Mouse (Mus musculus) kidney, embryonic 14.5 days (tissue): ENCODE measurements around the gene Ppp1r11. TPM values are rescaled to one million over a fixed set of nuclear protein-coding genes. Genes with fewer than 3 reads are reported as not detected.

Experiments
- ATAC-seq: fragments of 200-750 bp; cut with Nextera tagmentation; 2 replicates; pipeline ENCODE4 v1.8.0; 2017; ENCODE audit warnings: moderate number of reproducible peaks, mild to moderate bottlenecking, moderate TSS enrichment, moderate library complexity; ENCODE audit not compliant: low FRiP score, low TSS enrichment
- H3K27ac ChIP-seq: fragments of 300-500 bp; sonication (generic); 2 replicates; pipeline ENCODE4 v1.5.1; 2014; ENCODE audit warnings: low read depth, mild to moderate bottlenecking, low read length, moderate library complexity, mixed read lengths
- H3K27me3 ChIP-seq: fragments of 300-500 bp; sonication (generic); 2 replicates; pipeline ENCODE4 v1.6.1; 2014; ENCODE audit warnings: mild to moderate bottlenecking, low read length; ENCODE audit not compliant: control insufficient read depth, insufficient read depth
- H3K36me3 ChIP-seq: fragments of 300-500 bp; sonication (generic); 2 replicates; pipeline ENCODE4 v1.6.1; 2014; ENCODE audit warnings: low read length, mixed read lengths; ENCODE audit not compliant: control insufficient read depth, insufficient read depth
- H3K4me1 ChIP-seq: fragments of 300-500 bp; sonication (generic); 2 replicates; pipeline ENCODE4 v1.6.1; 2014; ENCODE audit warnings: low read length, mixed read lengths; ENCODE audit not compliant: control insufficient read depth, insufficient read depth
- H3K4me2 ChIP-seq: fragments of 300-500 bp; sonication (generic); replicated peaks from 2 replicates; pipeline ENCODE4 v1.6.1; 2014; ENCODE audit warnings: low read depth, mild to moderate bottlenecking, low read length
- H3K4me3 ChIP-seq: fragments of 300-500 bp; sonication (generic); 2 replicates; pipeline ENCODE4 v1.5.1; 2014; ENCODE audit warnings: mild to moderate bottlenecking, low read length
- H3K9ac ChIP-seq: fragments of 300-500 bp; sonication (generic); 2 replicates; pipeline ENCODE4 v1.6.1; 2014; ENCODE audit warnings: low read depth, mild to moderate bottlenecking, low read length, moderate library complexity
- H3K9me3 ChIP-seq: fragments of 300-500 bp; sonication (generic); 2 replicates; pipeline ENCODE4 v1.6.1; 2016; ENCODE audit warnings: low read length; ENCODE audit not compliant: control insufficient read depth
- WGBS: fragments of 180-500 bp; shearing (Covaris S2); extraction: QIAGEN DNeasy Blood & Tissue Kit; methylation state at CpG from one replicate; pipeline ENCODE4 v1.1.7; 2014; 5-methylcytosine and 5-hydroxymethylcytosine counted together
- polyA plus RNA-seq: library from polyadenylated mRNA; unstranded; fragments of >200 nt; fragmentation: Nextera tagmentation; extraction: Ambion mirVana; gene quantifications from 2 replicates; pipeline ENCODE4 v1.2.1, GENCODE M21; 2014

Ppp1r11 gene
- polyA plus RNA-seq, result 125 and 163 TPM in 2 replicates

- Histone ChIP-seq H3K9ac (peak within 1 kb of the TSS; percentile 64), H3K27me3 (peaks cover 3% of the 10 kb centered on the region; the same call in 1 of the 2 replicates), H3K4me3 (peak within 1 kb of the TSS; percentile 61), H3K27ac (0 out of 2 replicates have a peak within 1 kb of the TSS, but pooled peaks have one; percentile 8), H3K4me1 (peaks cover 9% of the 10 kb centered on the region; the same call in 1 of the 2 replicates), H3K36me3 (peaks cover 21% of the 10 kb centered on the region; the same call in 1 of the 2 replicates), H3K9me3 (no peaks in the 10 kb centered on the region), H3K4me2 (peak within 1 kb of the TSS; percentile 54)
- peak; percentile 97 for ATAC-seq
- 2% methylated on average over 36 of the region's 36 CpGs for WGBS
Measured at GRCm38 (mm10) chr17:36950981-36951947, at the start of gene Ppp1r11. TSS of gene Ppp1r11 (minus strand) at chr17:36951741.

GRCm38 (mm10) chr17:37000863-37001262, 49.3 kb upstream of the Ppp1r11 start, which contains the start of gene Zfp57:
TSS of gene Zfp57 (plus strand) at chr17:37001163.
- no peak for ATAC-seq
- Histone ChIP-seq H3K9me3 (no peaks in the 10 kb centered on the region), H3K4me1 (peaks cover 4% of the 10 kb centered on the region), H3K27me3 (no peaks in the 10 kb centered on the region), H3K4me2 (no peak within 1 kb of the TSS), H3K36me3 (no peaks in the 10 kb centered on the region), H3K27ac (no peak within 1 kb of the TSS), H3K9ac (no peak within 1 kb of the TSS), H3K4me3 (peak within 1 kb of the TSS; percentile 70)
- WGBS, result 83% methylated on average over 7 of the region's 7 CpGs

- ATAC-seq, result no peak
- Histone ChIP-seq H3K27ac (no peak overlapping the region), H3K9ac (no peak overlapping the region), H3K4me1 (peaks cover 4% of the 10 kb centered on the region), H3K4me3 (no peak overlapping the region), H3K9me3 (no peaks in the 10 kb centered on the region), H3K4me2 (no peak overlapping the region), H3K36me3 (no peaks in the 10 kb centered on the region), H3K27me3 (no peaks in the 10 kb centered on the region)
- 78% methylated on average over 2 of the region's 2 CpGs for WGBS
Measured at GRCm38 (mm10) chr17:36998477-36998876, 46.9 kb upstream of the Ppp1r11 start.

- Histone ChIP-seq H3K27me3 (no peaks in the 10 kb centered on the region), H3K27ac (no peak overlapping the region), H3K9ac (no peak overlapping the region), H3K9me3 (no peaks in the 10 kb centered on the region), H3K4me3 (no peak overlapping the region), H3K4me1 (peaks cover 4% of the 10 kb centered on the region; the same call in 1 of the 2 replicates), H3K4me2 (no peak overlapping the region), H3K36me3 (no peaks in the 10 kb centered on the region)
- WGBS, result 24% methylated on average over 7 of the region's 7 CpGs
- peak; percentile 77 for ATAC-seq
Measured at GRCm38 (mm10) chr17:36997033-36997735, 45.6 kb upstream of the Ppp1r11 start.

- 78% methylated on average over 3 of the region's 3 CpGs for WGBS
- peaks cover 4% of the 10 kb centered on the region; the same call in 1 of the 2 replicates for H3K4me1 ChIP-seq
- H3K4me2 ChIP-seq, result no peak overlapping the region
- H3K4me3 ChIP-seq, result no peak overlapping the region
- no peak overlapping the region for H3K27ac ChIP-seq
- no peak overlapping the region for H3K9ac ChIP-seq
- ATAC-seq, result no peak
- no peaks in the 10 kb centered on the region for H3K9me3 ChIP-seq
- H3K36me3 ChIP-seq, result no peaks in the 10 kb centered on the region
- no peaks in the 10 kb centered on the region for H3K27me3 ChIP-seq
Measured at GRCm38 (mm10) chr17:36995448-36995847, 43.9 kb upstream of the Ppp1r11 start.

GRCm38 (mm10) chr17:36994528-36994927, 43.0 kb upstream of the Ppp1r11 start:
- Histone ChIP-seq H3K9ac (no peak overlapping the region), H3K4me2 (no peak overlapping the region), H3K27me3 (peaks cover 2% of the 10 kb centered on the region; the same call in 1 of the 2 replicates), H3K36me3 (no peaks in the 10 kb centered on the region), H3K9me3 (no peaks in the 10 kb centered on the region), H3K4me1 (peaks cover 4% of the 10 kb centered on the region; the same call in 1 of the 2 replicates), H3K27ac (no peak overlapping the region), H3K4me3 (no peak overlapping the region)
- no peak for ATAC-seq
- WGBS, result 80% methylated on average over 2 of the region's 2 CpGs

GRCm38 (mm10) chr17:36993770-36994325, 42.3 kb upstream of the Ppp1r11 start:
- WGBS, result 90% methylated on average over 4 of the region's 4 CpGs

GRCm38 (mm10) chr17:36992336-36993104, 41.0 kb upstream of the Ppp1r11 start:
- no peaks in the 10 kb centered on the region for H3K36me3 ChIP-seq
- H3K4me3 ChIP-seq, result no peak overlapping the region
- no peaks in the 10 kb centered on the region for H3K9me3 ChIP-seq
- peaks cover 4% of the 10 kb centered on the region; the same call in 1 of the 2 replicates for H3K4me1 ChIP-seq
- no peak overlapping the region for H3K9ac ChIP-seq
- no peak overlapping the region for H3K4me2 ChIP-seq
- H3K27ac ChIP-seq, result no peak overlapping the region
- no peak for ATAC-seq
- 66% methylated on average over 3 of the region's 3 CpGs for WGBS
- H3K27me3 ChIP-seq, result peaks cover 19% of the 10 kb centered on the region

More at GRCm38 (mm10) chr17:36993770-36994325, 42.3 kb upstream of the Ppp1r11 start:
- no peak overlapping the region for H3K4me2 ChIP-seq
- ATAC-seq, result no peak
- H3K4me3 ChIP-seq, result no peak overlapping the region
- no peak overlapping the region for H3K27ac ChIP-seq
- no peaks in the 10 kb centered on the region for H3K9me3 ChIP-seq
- H3K36me3 ChIP-seq, result no peaks in the 10 kb centered on the region
- H3K9ac ChIP-seq, result no peak overlapping the region
- H3K4me1 ChIP-seq, result peaks cover 4% of the 10 kb centered on the region; the same call in 1 of the 2 replicates
- H3K27me3 ChIP-seq, result peaks cover 9% of the 10 kb centered on the region
